Mouse (Mus musculus) heart, postnatal 36 days (tissue): Measurements from ENCODE around the gene Olfr107. TPM values are rescaled to one million over a fixed set of nuclear protein-coding genes. Genes with fewer than 3 reads are reported as not detected.

Source experiments
- DNase-seq, 2 experiments: peaks; one replicate each; pipeline ENCODE4 v3.0.0; 2021 to 2022
- intact Hi-C: fragments of 180-260 bp; cut with DNase I; formaldehyde crosslinking; loops from one replicate; pipeline ENCODE4 v1.15.1; 2025
- total RNA-seq, 2 experiments: library from RNA; stranded (reverse); gene quantifications; 2 replicates each; pipeline ENCODE4 v1.2.3; 2021

Olfr107 gene
- not detected for total RNA-seq

DNA sequence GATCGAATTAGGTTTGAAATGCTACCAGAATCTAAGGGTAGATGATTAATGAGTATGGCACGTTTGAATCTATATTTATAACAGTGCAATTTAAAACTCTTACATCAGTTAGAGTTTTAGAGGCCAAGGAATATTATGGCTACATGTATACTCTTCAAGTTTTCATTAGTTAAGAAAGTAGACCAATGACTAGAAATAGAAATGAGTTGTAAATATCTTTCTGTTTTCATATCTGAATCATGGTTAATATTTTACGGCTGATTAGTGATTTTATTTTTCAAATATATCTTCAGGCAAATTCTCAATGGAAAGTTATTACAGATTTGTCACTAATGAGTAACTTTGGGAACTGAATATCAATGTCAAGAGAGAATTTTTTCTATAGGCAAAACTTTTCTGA, at the start of gene Olfr107:
TSS of gene Olfr107 (plus strand) at position 301 of the 400 bp plus-strand sequence.
- DNase-seq = no peak
- intact Hi-C loops = no loop called here

DNA sequence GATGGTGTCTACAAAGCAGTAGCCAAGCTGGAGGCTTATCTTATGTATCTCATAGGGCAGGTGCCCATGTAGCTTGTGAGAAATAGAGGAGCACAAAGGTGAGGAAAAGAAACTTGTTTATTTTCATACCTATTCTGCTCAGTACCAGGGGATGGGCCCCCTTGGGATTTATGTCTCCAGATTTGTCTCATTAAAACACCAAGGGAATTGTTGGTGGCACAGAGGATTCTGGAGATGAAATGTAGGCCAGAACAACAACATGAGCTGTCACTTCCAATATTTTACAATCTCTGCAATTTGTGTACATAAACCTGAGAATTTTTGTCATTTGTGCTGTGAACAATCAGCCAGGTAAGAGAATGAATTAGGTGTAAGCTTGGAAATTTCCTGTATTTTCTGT, 39.7 kb upstream of the Olfr107 start, which contains the start of gene Olfr104-ps:
TSS of gene Olfr104-ps (plus strand) at position 301 of the 400 bp plus-strand sequence.
- DNase-seq = no peak
- intact Hi-C loops = no loop called here

DNA sequence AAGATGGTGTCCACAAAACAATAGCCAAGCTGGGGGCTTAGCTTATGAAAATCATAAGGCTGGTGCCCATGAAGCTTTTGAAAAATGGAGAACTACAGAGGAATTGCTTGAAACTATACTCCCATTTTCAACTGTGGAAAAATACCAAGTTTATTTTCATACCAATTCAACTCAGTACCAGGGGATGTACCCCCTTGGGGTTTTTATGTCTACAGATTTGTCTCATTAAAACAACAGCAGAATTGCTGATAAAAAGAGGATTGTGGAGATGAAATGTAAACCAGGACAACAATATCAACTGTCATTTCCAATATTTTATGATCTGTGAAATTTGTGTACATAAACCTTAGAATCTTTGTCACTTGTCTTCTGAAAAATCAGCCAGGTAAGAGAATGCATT, 20.3 kb upstream of the Olfr107 start, which contains the start of gene Olfr105-ps:
TSS of gene Olfr105-ps (plus strand) at position 301 of the 400 bp plus-strand sequence.
- DNase-seq = no peak
- intact Hi-C loops = no loop called here

DNA sequence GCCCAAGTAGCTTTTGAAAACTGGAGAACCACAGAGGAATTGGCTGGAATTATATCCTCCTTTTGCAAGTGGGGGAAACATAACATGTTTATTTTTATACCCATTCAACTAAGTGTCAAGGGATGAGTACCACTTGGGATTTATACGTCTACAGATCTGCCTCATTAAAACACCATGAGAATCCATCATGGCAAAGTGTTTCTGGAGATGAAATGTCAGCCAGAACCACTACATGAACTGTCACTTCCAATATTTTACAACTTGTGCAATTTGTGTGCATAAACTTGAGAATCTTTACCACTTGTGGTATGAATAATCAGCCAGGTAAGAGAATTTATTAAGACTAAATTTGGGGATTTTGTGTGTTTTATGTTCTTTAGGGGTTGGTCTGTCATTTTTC, 8.9 kb upstream of the Olfr107 start, which contains the start of gene Olfr106-ps:
TSS of gene Olfr106-ps (plus strand) at position 301 of the 400 bp plus-strand sequence.
- intact Hi-C loops = no loop called here
- DNase-seq = no peak

DNA sequence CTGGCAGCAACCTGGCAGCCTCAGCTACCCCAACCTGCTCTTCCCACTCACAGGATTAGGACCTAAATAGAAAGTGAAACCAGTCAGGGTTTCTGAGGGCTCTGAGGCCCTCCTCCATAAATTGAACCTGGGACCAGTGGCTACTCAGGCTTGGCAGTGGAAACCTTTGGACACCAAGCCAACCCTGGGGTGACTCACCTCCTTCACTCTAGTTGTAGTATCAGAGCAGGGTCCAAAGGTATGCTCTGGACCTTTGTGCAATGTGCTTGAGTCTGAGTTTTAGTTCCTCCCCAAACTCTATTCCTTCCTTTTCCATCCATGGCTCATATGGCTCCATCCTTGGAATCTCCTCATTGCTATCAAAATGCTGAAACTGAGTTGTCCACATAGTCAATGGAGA, 14.4 kb downstream of the Olfr107 start:
- intact Hi-C loops = no loop called here
- no peak for DNase-seq

DNA sequence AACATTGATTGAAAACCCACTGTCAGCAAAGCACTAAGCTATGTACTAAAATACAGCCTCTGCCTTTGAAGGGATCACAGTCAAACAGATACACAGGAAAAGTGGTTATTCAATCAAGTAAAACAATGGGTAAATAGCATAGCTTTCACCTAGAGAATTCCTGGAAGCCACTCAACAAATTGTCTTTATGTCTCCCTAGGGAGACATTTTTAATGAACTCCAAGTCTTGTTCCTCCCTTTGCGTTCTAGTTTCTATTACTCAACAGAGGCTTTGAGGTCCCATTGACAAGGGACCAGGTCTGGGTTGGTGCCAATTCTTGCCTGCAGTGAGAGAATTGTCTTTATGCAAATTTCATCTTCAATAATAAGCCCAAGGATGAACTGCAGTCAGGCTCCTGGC, 46.2 kb downstream of the Olfr107 start, which contains the start of gene Olfr108:
TSS of gene Olfr108 (plus strand) at position 301 of the 400 bp plus-strand sequence.
- no peak for DNase-seq
- intact Hi-C loops = no loop called here

Other genes with a start within 250 kb of the Olfr107 start
- not detected for gene Olfr93, start 237.7 kb upstream of the Olfr107 start, total RNA-seq
- not detected for gene Ubd, start 205.3 kb upstream of the Olfr107 start, total RNA-seq
- gene Olfr94, start 198.2 kb upstream of the Olfr107 start, total RNA-seq = not detected
- not detected for gene Olfr95, start 186.1 kb upstream of the Olfr107 start, total RNA-seq
- gene Olfr96, start 179.1 kb upstream of the Olfr107 start, total RNA-seq = not detected
- gene Olfr97, start 161.9 kb upstream of the Olfr107 start, total RNA-seq = not detected
- gene Olfr98, start 135.5 kb upstream of the Olfr107 start, total RNA-seq = not detected
- 1 to 10 TPM; 2.8 to 3.7 TPM for gene H2-M3, start 129.0 kb upstream of the Olfr107 start, total RNA-seq
- gene Olfr99, start 115.8 kb upstream of the Olfr107 start, total RNA-seq = not detected
- gene Olfr101, start 94.9 kb upstream of the Olfr107 start, total RNA-seq = not detected
- not detected for gene Olfr102, start 82.2 kb upstream of the Olfr107 start, total RNA-seq
- not detected for gene Olfr103, start 59.5 kb upstream of the Olfr107 start, total RNA-seq
- gene Olfr104-ps, start 39.6 kb upstream of the Olfr107 start, total RNA-seq = not detected
- not detected for gene Olfr105-ps, start 20.2 kb upstream of the Olfr107 start, total RNA-seq
- gene Olfr106-ps, start 8.8 kb upstream of the Olfr107 start, total RNA-seq = not detected
- not detected for gene Olfr108, start 46.3 kb downstream of the Olfr107 start, total RNA-seq
- gene Olfr109, start 59.7 kb downstream of the Olfr107 start, total RNA-seq = not detected
- not detected for gene H2-M2, start 84.3 kb downstream of the Olfr107 start, total RNA-seq
- not detected for gene Olfr110, start 93.2 kb downstream of the Olfr107 start, total RNA-seq
- not detected for gene Olfr111, start 108.8 kb downstream of the Olfr107 start, total RNA-seq
- gene Olfr112, start 170.2 kb downstream of the Olfr107 start, total RNA-seq = not detected
- not detected for gene Olfr113, start 178.4 kb downstream of the Olfr107 start, total RNA-seq
- not detected for gene Olfr114, start 193.5 kb downstream of the Olfr107 start, total RNA-seq
- gene Olfr115, start 227.9 kb downstream of the Olfr107 start, total RNA-seq = not detected
- not detected for gene Olfr116, start 228.0 kb downstream of the Olfr107 start, total RNA-seq